Mouse (Mus musculus) testis, adult 2 months (tissue): ENCODE results near the gene Pdhb. TPM values are rescaled to one million over a fixed set of nuclear protein-coding genes. Genes with fewer than 3 reads are reported as not detected.

Experiments used
- H3K27ac ChIP-seq: fragments of 200-500 bp; 2 replicates; pipeline ENCODE4 v1.5.1; 2012; ENCODE audit warnings: low read depth, low read length; ENCODE audit not compliant: control insufficient read depth, insufficient read depth
- H3K27me3 ChIP-seq: fragments of 200-500 bp; 2 replicates; pipeline ENCODE4 v1.6.1; 2012; ENCODE audit warnings: mild to moderate bottlenecking, low read length, moderate library complexity; ENCODE audit not compliant: control insufficient read depth, insufficient read depth
- H3K36me3 ChIP-seq: fragments of 200-500 bp; 2 replicates; pipeline ENCODE4 v1.6.1; 2012; ENCODE audit warnings: mild to moderate bottlenecking, low read length; ENCODE audit not compliant: control insufficient read depth, insufficient read depth
- H3K4me1 ChIP-seq: fragments of 200-500 bp; 2 replicates; pipeline ENCODE4 v1.6.1; 2012; ENCODE audit warnings: low read length; ENCODE audit not compliant: control insufficient read depth, insufficient read depth
- H3K4me3 ChIP-seq: fragments of 200-500 bp; 2 replicates; pipeline ENCODE4 v1.5.1; 2012; ENCODE audit warnings: low read depth, mild to moderate bottlenecking, low read length, moderate library complexity, mixed read lengths; ENCODE audit not compliant: control insufficient read depth
- CTCF ChIP-seq: fragments of 200-500 bp; IDR thresholded peaks from 2 replicates; pipeline ENCODE4 v1.5.1; 2012; ENCODE audit warnings: low read depth, mild to moderate bottlenecking, inconsistent platforms, low read length, moderate library complexity; ENCODE audit not compliant: control insufficient read depth, insufficient read depth, insufficient replicate concordance
- POLR2A ChIP-seq: fragments of 200-500 bp; IDR thresholded peaks from 2 replicates; pipeline ENCODE4 v1.6.1; 2012; ENCODE audit warnings: low read depth, mild to moderate bottlenecking, inconsistent platforms, low read length, moderate library complexity; ENCODE audit not compliant: control insufficient read depth
- polyA plus RNA-seq: library from polyadenylated mRNA; depleted of rRNA; stranded (reverse); fragments of >200 nt; gene quantifications from 2 replicates; pipeline ENCODE4 v1.2.3, GENCODE M21; 2012

The Pdhb gene
- polyA plus RNA-seq, 1 experiment = 115 TPM

GRCm38 (mm10) chr14:8207543-8207942 is 34.7 kb upstream of the Pdhb start:
- Histone ChIP-seq H3K4me1 (no peaks in the 10 kb centered on the region), H3K36me3 (no peaks in the 10 kb centered on the region), H3K4me3 (no peak overlapping the region), H3K27ac (no peak overlapping the region), H3K27me3 (no peaks in the 10 kb centered on the region)
- TF ChIP-seq CTCF (no peak), POLR2A (no peak)

GRCm38 (mm10) chr14:8207105-8207504 is 34.3 kb upstream of the Pdhb start:
- TF ChIP-seq CTCF (no peak), POLR2A (no peak)
- H3K36me3 ChIP-seq = no peaks in the 10 kb centered on the region
- H3K4me3 ChIP-seq = no peak overlapping the region
- no peaks in the 10 kb centered on the region for H3K4me1 ChIP-seq
- H3K27ac ChIP-seq = no peak overlapping the region
- H3K27me3 ChIP-seq = no peaks in the 10 kb centered on the region

GRCm38 (mm10) chr14:8206179-8206910 is 33.5 kb upstream of the Pdhb start:
- Histone ChIP-seq H3K36me3 (no peaks in the 10 kb centered on the region), H3K4me3 (no peak overlapping the region), H3K27me3 (no peaks in the 10 kb centered on the region), H3K4me1 (no peaks in the 10 kb centered on the region), H3K27ac (no peak overlapping the region)
- TF ChIP-seq CTCF = no peak

- Histone ChIP-seq H3K27ac (no peak overlapping the region), H3K4me3 (no peak overlapping the region), H3K36me3 (no peaks in the 10 kb centered on the region), H3K27me3 (no peaks in the 10 kb centered on the region), H3K4me1 (no peaks in the 10 kb centered on the region)
- TF ChIP-seq POLR2A = no peak
- TF ChIP-seq CTCF = no peak
Observed at GRCm38 (mm10) chr14:8201715-8202114, 28.9 kb upstream of the Pdhb start.

- H3K27ac ChIP-seq = no peak overlapping the region
Observed at GRCm38 (mm10) chr14:8200769-8201168, 27.9 kb upstream of the Pdhb start.

GRCm38 (mm10) chr14:8192727-8193126 is 19.9 kb upstream of the Pdhb start:
- Histone ChIP-seq H3K4me1 (no peaks in the 10 kb centered on the region), H3K27me3 (no peaks in the 10 kb centered on the region), H3K4me3 (no peak overlapping the region), H3K27ac (no peak overlapping the region), H3K36me3 (no peaks in the 10 kb centered on the region)
- no peak for TF ChIP-seq CTCF
- no peak for TF ChIP-seq POLR2A

More at GRCm38 (mm10) chr14:8200769-8201168, 27.9 kb upstream of the Pdhb start:
- H3K27me3 ChIP-seq = no peaks in the 10 kb centered on the region
- H3K4me3 ChIP-seq = no peak overlapping the region
- H3K4me1 ChIP-seq = no peaks in the 10 kb centered on the region
- no peaks in the 10 kb centered on the region for H3K36me3 ChIP-seq
- TF ChIP-seq POLR2A (no peak), CTCF (no peak)

GRCm38 (mm10) chr14:8191331-8191965 is 18.6 kb upstream of the Pdhb start:
- Histone ChIP-seq H3K36me3 (no peaks in the 10 kb centered on the region), H3K27me3 (no peaks in the 10 kb centered on the region), H3K4me3 (no peak overlapping the region), H3K27ac (no peak overlapping the region), H3K4me1 (peaks cover 2% of the 10 kb centered on the region; the same call in 1 of the 2 replicates)
- no peak for TF ChIP-seq CTCF
- no peak for TF ChIP-seq POLR2A

- H3K4me3 ChIP-seq = no peak overlapping the region
- H3K36me3 ChIP-seq = no peaks in the 10 kb centered on the region
- H3K27ac ChIP-seq = no peak overlapping the region
- H3K27me3 ChIP-seq = no peaks in the 10 kb centered on the region
- peaks cover 2% of the 10 kb centered on the region; the same call in 1 of the 2 replicates for H3K4me1 ChIP-seq
- no peak for TF ChIP-seq CTCF
- TF ChIP-seq POLR2A = no peak
Observed at GRCm38 (mm10) chr14:8190556-8190955, 17.7 kb upstream of the Pdhb start.
